Mouse (Mus musculus) A20 (cell line): ENCODE data around the gene Pygm.

Experiments
- DNase-seq: peaks from one replicate; pipeline ENCODE4 v3.0.0-alpha.2; 2011; ENCODE audit warnings: low read depth, low spot score

Pygm gene

GRCm38 (mm10) chr19:6408749-6409148, 24.6 kb downstream of the Pygm start:
- peak; percentile 38 for DNase-seq

GRCm38 (mm10) chr19:6409176-6409575, 25.0 kb downstream of the Pygm start:
- DNase-seq = no peak

- peak; percentile 87 for DNase-seq
These were observed 25.7 kb downstream of the Pygm start for GRCm38 (mm10) chr19:6409936-6410335.

GRCm38 (mm10) chr19:6412798-6413197, 28.6 kb downstream of the Pygm start:
- no peak for DNase-seq

GRCm38 (mm10) chr19:6415454-6415853, 31.3 kb downstream of the Pygm start:
- no peak for DNase-seq

- DNase-seq = no peak
These were observed 32.0 kb downstream of the Pygm start for GRCm38 (mm10) chr19:6416124-6416770.

GRCm38 (mm10) chr19:6416894-6417761, 32.9 kb downstream of the Pygm start:
- DNase-seq = no peak

GRCm38 (mm10) chr19:6418233-6418879, 34.2 kb downstream of the Pygm start, which contains the start of gene Nrxn2:
Nrxn2 (plus strand) TSS chr19:6418731.
- DNase-seq = peak; percentile 91

GRCm38 (mm10) chr19:6418984-6419692, 34.9 kb downstream of the Pygm start:
- DNase-seq = no peak

GRCm38 (mm10) chr19:6419805-6420310, 35.7 kb downstream of the Pygm start:
- no peak for DNase-seq

GRCm38 (mm10) chr19:6420481-6421210, 36.4 kb downstream of the Pygm start:
- DNase-seq = no peak

GRCm38 (mm10) chr19:6421211-6421590, 37.0 kb downstream of the Pygm start:
- DNase-seq = no peak

GRCm38 (mm10) chr19:6422014-6422413, 37.8 kb downstream of the Pygm start:
- no peak for DNase-seq

GRCm38 (mm10) chr19:6423241-6423640, 39.0 kb downstream of the Pygm start:
- DNase-seq = no peak

- DNase-seq = no peak
These were observed 40.1 kb downstream of the Pygm start for GRCm38 (mm10) chr19:6424137-6424881.

- DNase-seq = no peak
These were observed 41.4 kb downstream of the Pygm start for GRCm38 (mm10) chr19:6425595-6425994.

GRCm38 (mm10) chr19:6426703-6427500, 42.7 kb downstream of the Pygm start:
- DNase-seq = peak; percentile 35

GRCm38 (mm10) chr19:6427653-6428434, 43.6 kb downstream of the Pygm start:
- DNase-seq = no peak
